Mouse (Mus musculus) MEL (cell line): ENCODE measurements around the gene Tmem216. TPM values are rescaled to one million over a fixed set of nuclear protein-coding genes. Genes with fewer than 3 reads are reported as not detected.

Experiments used
- DNase-seq: peaks from one replicate; pipeline ENCODE4 v3.0.0; 2011; ENCODE audit warnings: low read depth, low spot score
- H3K27ac ChIP-seq: 2 replicates; pipeline ENCODE4 v1.5.1; 2012; ENCODE audit warnings: low read depth, mild to moderate bottlenecking, control low read depth, low read length, moderate library complexity; ENCODE audit not compliant: control insufficient read depth
- H3K27me3 ChIP-seq, 2 experiments: fragments of 150-350 bp in 1 of 2; sonication (generic) in 1 of 2; 2 replicates each; pipeline ENCODE4 v1.6.1; 2012; ENCODE audit warnings: low read length in 2 of 2, mild to moderate bottlenecking in 2 of 2, improper control_type of control experiment in 1 of 2, moderate library complexity in 1 of 2; ENCODE audit not compliant: insufficient read depth in 2 of 2, control insufficient read depth in 1 of 2
- H3K36me3 ChIP-seq, 2 experiments: 2 replicates each; pipeline ENCODE4 v1.6.1; 2012 to 2014; ENCODE audit warnings: low read length in 2 of 2, improper control_type of control experiment in 1 of 2, inconsistent platforms in 1 of 2, mild to moderate bottlenecking in 1 of 2; ENCODE audit not compliant: insufficient read depth in 2 of 2, control insufficient read depth in 1 of 2
- H3K4me1 ChIP-seq, 2 experiments: fragments of 150-350 bp in 1 of 2; sonication (generic) in 1 of 2; 2 replicates each; pipeline ENCODE4 v1.6.1; 2012; ENCODE audit warnings: low read length in 2 of 2, improper control_type of control experiment in 1 of 2, mild to moderate bottlenecking in 1 of 2; ENCODE audit not compliant: insufficient read depth in 2 of 2, control insufficient read depth in 1 of 2
- H3K4me3 ChIP-seq, 2 experiments: fragments of 150-350 bp in 1 of 2; sonication (generic) in 1 of 2; 2 replicates each; pipeline ENCODE4 v1.5.1; 2012; ENCODE audit warnings: low read depth in 2 of 2, low read length in 2 of 2, mild to moderate bottlenecking in 2 of 2, moderate library complexity in 2 of 2, control low read depth in 1 of 2, improper control_type of control experiment in 1 of 2; ENCODE audit not compliant: control insufficient read depth in 1 of 2, insufficient read depth in 1 of 2
- H3K79me2 ChIP-seq: 2 replicates; pipeline ENCODE4 v1.6.1; 2012; ENCODE audit warnings: mild to moderate bottlenecking, low read length, moderate library complexity; ENCODE audit not compliant: control insufficient read depth, poor library complexity, insufficient read depth
- H3K9ac ChIP-seq: 2 replicates; pipeline ENCODE4 v1.6.1; 2012; ENCODE audit warnings: low read depth, mild to moderate bottlenecking, control low read depth, low read length, moderate library complexity; ENCODE audit not compliant: control insufficient read depth, poor library complexity, severe bottlenecking
- H3K9me3 ChIP-seq: fragments of 150-350 bp; sonication (generic); replicated peaks from 2 replicates; pipeline ENCODE4 v1.6.1; 2012; ENCODE audit warnings: mild to moderate bottlenecking, low read length, improper control_type of control experiment, moderate library complexity; ENCODE audit not compliant: insufficient read depth
- CHD1 ChIP-seq: IDR thresholded peaks from 2 replicates; pipeline ENCODE4 v1.6.1; 2012; ENCODE audit warnings: low read depth, mild to moderate bottlenecking, inconsistent platforms, low read length, improper control_type of control experiment
- CHD2 ChIP-seq: IDR thresholded peaks from 2 replicates; pipeline ENCODE4 v1.6.1; 2011; ENCODE audit warnings: low read length, improper control_type of control experiment
- CTCF ChIP-seq, 3 experiments: IDR thresholded peaks in 2 of 3; conservative IDR thresholded peaks in 1 of 3; 2 replicates each; pipeline ENCODE4 v1.5.1; 2011 to 2012; ENCODE audit warnings: low read length in 3 of 3, low read depth in 2 of 3, mild to moderate bottlenecking in 2 of 3, improper control_type of control experiment in 1 of 3, inconsistent platforms in 1 of 3, mixed read lengths in 1 of 3, moderate library complexity in 1 of 3; ENCODE audit not compliant: control insufficient read depth in 1 of 3, insufficient read depth in 1 of 3, poor library complexity in 1 of 3, severe bottlenecking in 1 of 3
- EP300 ChIP-seq, 2 experiments: IDR thresholded peaks; 2 replicates each; pipeline ENCODE4 v1.6.1; 2011; ENCODE audit warnings: improper control_type of control experiment in 2 of 2, low read length in 2 of 2, low read depth in 1 of 2, mild to moderate bottlenecking in 1 of 2
- ETS1 ChIP-seq: IDR thresholded peaks from 2 replicates; pipeline ENCODE4 v1.6.1; 2012; ENCODE audit warnings: low read depth, mild to moderate bottlenecking, inconsistent platforms, low read length, improper control_type of control experiment, moderate library complexity
- GATA1 ChIP-seq: IDR thresholded peaks from 2 replicates; pipeline ENCODE4 v1.6.1; 2011; ENCODE audit warnings: low read depth, low read length, improper control_type of control experiment
- HCFC1 ChIP-seq: IDR thresholded peaks from 2 replicates; pipeline ENCODE4 v1.6.1; 2012; ENCODE audit warnings: low read depth, mild to moderate bottlenecking, inconsistent platforms, low read length, improper control_type of control experiment, moderate library complexity
- MAFK ChIP-seq: IDR thresholded peaks from 2 replicates; pipeline ENCODE4 v1.6.1; 2011; ENCODE audit warnings: low read depth, mild to moderate bottlenecking, low read length, improper control_type of control experiment, borderline replicate concordance
- MAX ChIP-seq: IDR thresholded peaks from 2 replicates; pipeline ENCODE4 v1.6.1; 2011; ENCODE audit warnings: low read length, improper control_type of control experiment
- MEF2A ChIP-seq: IDR thresholded peaks from 2 replicates; pipeline ENCODE4 v1.6.1; 2014; ENCODE audit warnings: low read depth, mild to moderate bottlenecking, inconsistent platforms, low read length, improper control_type of control experiment; ENCODE audit not compliant: poor library complexity, insufficient replicate concordance, severe bottlenecking; ENCODE audit errors: extremely low read depth
- MYB ChIP-seq: IDR thresholded peaks from 2 replicates; pipeline ENCODE4 v1.6.1; 2011; ENCODE audit warnings: mild to moderate bottlenecking, low read depth, low read length, improper control_type of control experiment
- MYC ChIP-seq: IDR thresholded peaks from 2 replicates; pipeline ENCODE4 v1.6.1; 2011; ENCODE audit warnings: low read depth, mild to moderate bottlenecking, low read length, improper control_type of control experiment, moderate library complexity
- NELFE ChIP-seq: IDR thresholded peaks from 2 replicates; pipeline ENCODE4 v1.6.1; 2011; ENCODE audit warnings: low read depth, low read length, improper control_type of control experiment
- NRF1 ChIP-seq: IDR thresholded peaks from 2 replicates; pipeline ENCODE4 v1.6.1; 2014; ENCODE audit warnings: low read depth, mild to moderate bottlenecking, inconsistent platforms, low read length, improper control_type of control experiment, moderate library complexity; ENCODE audit not compliant: poor library complexity, insufficient read depth, severe bottlenecking
- POLR2A ChIP-seq, 2 experiments: IDR thresholded peaks; 2 replicates each; pipeline ENCODE4 v1.6.1; 2011 to 2012; ENCODE audit warnings: low read length in 2 of 2, mild to moderate bottlenecking in 2 of 2, control low read depth in 1 of 2, improper control_type of control experiment in 1 of 2, low read depth in 1 of 2, moderate library complexity in 1 of 2; ENCODE audit not compliant: control insufficient read depth in 1 of 2, insufficient read depth in 1 of 2, poor library complexity in 1 of 2
- POLR2AphosphoS2 ChIP-seq: IDR thresholded peaks from 2 replicates; pipeline ENCODE4 v1.6.1; 2011; ENCODE audit warnings: low read length, improper control_type of control experiment
- POLR2AphosphoS5 ChIP-seq: IDR thresholded peaks from 2 replicates; pipeline ENCODE4 v1.6.1; 2012; ENCODE audit warnings: low read depth, borderline replicate concordance, mild to moderate bottlenecking, inconsistent platforms, low read length, moderate library complexity, mixed read lengths
- RAD21 ChIP-seq: IDR thresholded peaks from 2 replicates; pipeline ENCODE4 v1.6.1; 2011; ENCODE audit warnings: mild to moderate bottlenecking, low read depth, low read length, improper control_type of control experiment
- RCOR1 ChIP-seq: IDR thresholded peaks from 2 replicates; pipeline ENCODE4 v1.6.1; 2012; ENCODE audit warnings: low read depth, mild to moderate bottlenecking, inconsistent platforms, low read length, improper control_type of control experiment
- SIN3A ChIP-seq: IDR thresholded peaks from 2 replicates; pipeline ENCODE4 v1.6.1; 2012; ENCODE audit warnings: low read length, improper control_type of control experiment, inconsistent platforms
- SMC3 ChIP-seq: IDR thresholded peaks from 2 replicates; pipeline ENCODE4 v1.6.1; 2011; ENCODE audit warnings: low read depth, low read length, improper control_type of control experiment
- TAL1 ChIP-seq: IDR thresholded peaks from 2 replicates; pipeline ENCODE4 v1.6.1; 2012; ENCODE audit warnings: mild to moderate bottlenecking, inconsistent platforms, low read length, moderate library complexity, mixed read lengths
- TBP ChIP-seq: IDR thresholded peaks from 2 replicates; pipeline ENCODE4 v1.8.0; 2011; ENCODE audit warnings: low read depth, low read length, improper control_type of control experiment
- TCF12 ChIP-seq: IDR thresholded peaks from 2 replicates; pipeline ENCODE4 v1.6.1; 2014; ENCODE audit warnings: low read depth, mild to moderate bottlenecking, inconsistent platforms, low read length, improper control_type of control experiment, moderate library complexity
- UBTF ChIP-seq: IDR thresholded peaks from 2 replicates; pipeline ENCODE4 v1.6.1; 2012; ENCODE audit warnings: low read depth, mild to moderate bottlenecking, inconsistent platforms, low read length, improper control_type of control experiment, moderate library complexity, borderline replicate concordance; ENCODE audit not compliant: insufficient read depth
- USF1 ChIP-seq: IDR thresholded peaks from 2 replicates; pipeline ENCODE4 v1.6.1; 2014; ENCODE audit warnings: low read depth, mild to moderate bottlenecking, inconsistent platforms, low read length, improper control_type of control experiment, moderate library complexity
- USF2 ChIP-seq, 2 experiments: IDR thresholded peaks; 2 replicates each; pipeline ENCODE4 v1.6.1; 2011 to 2012; ENCODE audit warnings: improper control_type of control experiment in 2 of 2, low read length in 2 of 2, borderline replicate concordance in 1 of 2, inconsistent platforms in 1 of 2, low read depth in 1 of 2, mild to moderate bottlenecking in 1 of 2; ENCODE audit not compliant: insufficient read depth in 1 of 2
- ZC3H11A ChIP-seq: IDR thresholded peaks from 2 replicates; pipeline ENCODE4 v1.6.1; 2012; ENCODE audit warnings: low read depth, mild to moderate bottlenecking, inconsistent platforms, low read length, improper control_type of control experiment
- ZKSCAN1 ChIP-seq: IDR thresholded peaks from 2 replicates; pipeline ENCODE4 v1.6.1; 2012; ENCODE audit warnings: low read depth, mild to moderate bottlenecking, inconsistent platforms, low read length, improper control_type of control experiment, moderate library complexity
- ZNF384 ChIP-seq: IDR thresholded peaks from 2 replicates; pipeline ENCODE4 v1.6.1; 2012; ENCODE audit warnings: low read depth, mild to moderate bottlenecking, inconsistent platforms, low read length, improper control_type of control experiment
- polyA plus RNA-seq, 2 experiments: library from polyadenylated mRNA; stranded (reverse) in 1 of 2; unstranded in 1 of 2; fragments of >175 nt in 1 of 2; fragments of >200 nt in 1 of 2; gene quantifications; 2 replicates each; pipeline versions ENCODE4 v1.2.1 to v1.2.4; 2012; ENCODE audit warnings: low replicate concordance in 2 of 2, low read depth in 1 of 2; ENCODE audit not compliant: insufficient read length in 2 of 2, insufficient read depth in 1 of 2, missing spikeins in 1 of 2
- total RNA-seq: library from RNA; depleted of rRNA; stranded (reverse); fragments of 300-350 nt; gene quantifications from 2 replicates; pipeline ENCODE4 v1.2.3, GENCODE M21; 2012

Gene Tmem216
- total and polyA plus RNA-seq, 3 experiments, result 48.0 to 48.1 TPM; not detected in 1

DNA sequence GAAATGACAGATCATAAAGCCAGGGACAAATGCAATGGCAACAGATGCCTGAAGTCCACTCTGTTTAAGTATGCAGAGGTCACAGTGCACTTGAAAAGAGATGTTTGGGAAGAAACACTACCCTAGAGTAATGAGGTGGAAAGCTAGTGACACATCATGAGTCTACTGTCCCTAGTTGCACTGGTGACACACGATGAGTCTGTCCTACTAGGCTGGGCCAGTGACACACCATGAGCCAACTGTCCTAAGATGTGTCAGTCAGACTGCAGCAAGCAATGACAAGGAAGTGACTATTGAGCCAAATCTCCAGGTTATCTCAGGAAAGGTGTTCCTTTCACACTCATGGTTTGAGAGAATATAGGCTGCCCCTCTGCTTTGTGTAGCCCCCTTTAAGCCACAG is 60.4 kb downstream of the Tmem216 start:
- peaks cover 0 to 2% of the 10 kb centered on the region in 2 experiments; a peak in 1 of 4 replicates for H3K36me3 ChIP-seq
- H3K4me3 ChIP-seq, result no peak overlapping the region
- H3K4me1 ChIP-seq, result no peaks in the 10 kb centered on the region
- no peak for TF ChIP-seq RCOR1
- TF ChIP-seq USF1, result no peak
- no peak for TF ChIP-seq POLR2AphosphoS2
- TF ChIP-seq TAL1, result no peak
- TF ChIP-seq ZNF384, result no peak
- no peak for TF ChIP-seq TBP
- no peak for TF ChIP-seq CTCF (IDR thresholded peaks at IDR 0.05 in 2 of 3, conservative IDR thresholded peaks at IDR 0.05 in 1 of 3; ENCODE audit: control insufficient read depth in 1 of 3, insufficient read depth in 1 of 3, low read depth in 2 of 3, low read length in 3 of 3, poor library complexity in 1 of 3, severe bottlenecking in 1 of 3)
- no peak for TF ChIP-seq MYB
- TF ChIP-seq EP300 (IDR thresholded peaks at IDR 0.05; ENCODE audit: low read depth in 1 of 2, low read length in 2 of 2), result no peak
- no peak for TF ChIP-seq POLR2A (IDR thresholded peaks at IDR 0.05; ENCODE audit: control insufficient read depth in 1 of 2, insufficient read depth in 1 of 2, low read depth in 1 of 2, low read length in 2 of 2, poor library complexity in 1 of 2)
- no peak for TF ChIP-seq MEF2A
- no peak for TF ChIP-seq SMC3
- no peak for TF ChIP-seq HCFC1
- no peak for TF ChIP-seq UBTF
- TF ChIP-seq POLR2AphosphoS5, result no peak
- no peak for TF ChIP-seq ETS1
- no peak for TF ChIP-seq ZKSCAN1
- no peak overlapping the region for H3K27ac ChIP-seq
- H3K9ac ChIP-seq, result no peak overlapping the region
- H3K9me3 ChIP-seq, result no peaks in the 10 kb centered on the region
- no peak for DNase-seq
- no peaks in the 10 kb centered on the region for H3K79me2 ChIP-seq
- H3K27me3 ChIP-seq, result no peaks in the 10 kb centered on the region

- Histone ChIP-seq H3K4me3 (no peak overlapping the region), H3K27me3 (no peaks in the 10 kb centered on the region; a peak in 1 of 4 replicates), H3K36me3 (no peaks in the 10 kb centered on the region)
- TF ChIP-seq NRF1 (no peak), MAFK (no peak), UBTF (no peak), SIN3A (no peak), SMC3 (peak; percentile 79), ZKSCAN1 (no peak), POLR2AphosphoS2 (no peak), CHD1 (no peak), MEF2A (no peak), RAD21 (peak; percentile 87), CTCF (IDR thresholded peaks at IDR 0.05 in 2 of 3, conservative IDR thresholded peaks at IDR 0.05 in 1 of 3; ENCODE audit: control insufficient read depth in 1 of 3, insufficient read depth in 1 of 3, low read depth in 2 of 3, low read length in 3 of 3, poor library complexity in 1 of 3, severe bottlenecking in 1 of 3) (peak; percentile 72 to 97 (median 90)), USF2 (IDR thresholded peaks at IDR 0.05; ENCODE audit: borderline replicate concordance in 1 of 2, insufficient read depth in 1 of 2, low read depth in 1 of 2, low read length in 2 of 2) (no peak), ZC3H11A (peak; percentile 45), HCFC1 (no peak), MAX (no peak), POLR2AphosphoS5 (no peak), NELFE (no peak), CHD2 (no peak), GATA1 (no peak), TCF12 (no peak), TAL1 (no peak), MYC (no peak)
- TF ChIP-seq, all 39 proteins: peak for 4
- no peaks in the 10 kb centered on the region for H3K4me1 ChIP-seq
- no peak overlapping the region for H3K9ac ChIP-seq
- H3K79me2 ChIP-seq, result no peaks in the 10 kb centered on the region
- DNase-seq, result peak; percentile 68
- no peak overlapping the region for H3K27ac ChIP-seq
- no peaks in the 10 kb centered on the region for H3K9me3 ChIP-seq
Measured at GRCm38 (mm10) chr19:10486264-10486738, 69.7 kb downstream of the Tmem216 start.
